Comparison of ENCODE assay signal across 17 mouse cellular contexts in the genomic region with DNA sequence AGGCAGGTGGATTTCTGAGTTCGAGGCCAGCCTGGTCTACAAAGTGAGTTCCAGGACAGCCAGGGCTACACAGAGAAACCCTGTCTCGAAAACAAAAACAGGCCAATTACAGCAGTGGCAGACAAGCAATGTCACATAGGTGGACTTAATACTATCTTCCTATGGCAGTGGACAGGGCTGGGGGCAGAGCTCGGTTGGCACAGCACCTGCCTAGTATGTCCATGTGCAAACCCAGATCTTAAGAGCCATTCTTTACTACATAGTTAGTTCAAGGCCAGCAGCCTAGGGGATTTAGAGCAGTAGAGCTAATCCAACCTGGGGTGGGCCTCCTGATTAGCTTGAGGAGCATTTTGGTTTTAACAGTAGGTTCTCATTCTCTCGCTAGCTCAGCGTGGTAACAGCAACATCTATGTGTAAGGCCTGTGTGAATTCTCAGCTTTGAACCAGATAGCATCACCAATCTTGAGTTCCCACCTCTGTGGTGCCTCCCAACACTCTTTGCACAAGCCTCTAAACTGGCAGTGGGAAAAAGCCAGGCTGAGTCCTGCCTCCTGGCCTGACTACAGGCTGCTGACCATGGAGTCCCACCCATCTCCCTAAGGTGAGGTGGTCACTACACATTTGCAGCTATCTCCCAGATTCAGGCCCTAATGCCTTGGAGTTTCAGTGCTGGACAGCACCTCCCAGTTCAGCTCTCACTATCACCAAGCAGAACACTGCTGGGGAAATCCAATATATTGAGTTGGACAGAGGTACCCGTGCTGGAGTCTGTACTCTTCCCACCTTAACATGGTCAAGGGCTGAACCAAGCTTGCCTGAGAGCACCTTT. TPM values are rescaled to one million over a fixed set of nuclear protein-coding genes. Genes with fewer than 3 reads are reported as not detected.
DNase-seq lines count a peak whose midpoint lies in the region; ATAC-seq and TF ChIP-seq lines count a peak whose summit lies in the region.
"Had no signal": no experiment of that assay in that cellular context is flagged by ENCODE, and none has a peak within 500 bp of the region (broad histone marks: within the 10 kb centered on the region; RNA-seq: fewer than 3 reads in every experiment).

No protein-coding gene starts in this region.

- H3K4me3 ChIP-seq in forebrain, embryonic 12.5 days (replicated peaks), result no peak overlapping the region
- H3K4me3 ChIP-seq in forebrain, embryonic 16.5 days (replicated peaks; ENCODE audit: low read length), result no peak overlapping the region
- H3K4me3 ChIP-seq in CH12.LX (replicated peaks in 1 of 3; ENCODE audit: low read depth in 2 of 3, low read length in 2 of 3, poor library complexity in 1 of 3), result no peak overlapping the region
- H3K4me3 ChIP-seq in embryonic fibroblast, embryonic 13.5 days (ENCODE audit: insufficient read depth, low read length), result no peak overlapping the region
- no peak overlapping the region for H3K4me3 ChIP-seq in liver, postnatal 0 days (ENCODE audit: low read depth, low read length)
- H3K4me3 ChIP-seq: hindbrain, embryonic 12.5 days had no signal

- H3K9me3 ChIP-seq in forebrain, embryonic 12.5 days, result no peaks in the 10 kb centered on the region
- H3K9me3 ChIP-seq in forebrain, embryonic 16.5 days (ENCODE audit: control insufficient read depth, low read length), result no peaks in the 10 kb centered on the region
- H3K9me3 ChIP-seq in CH12.LX (replicated peaks; ENCODE audit: low read length), result no peaks in the 10 kb centered on the region
- no peaks in the 10 kb centered on the region for H3K9me3 ChIP-seq in liver, postnatal 0 days (ENCODE audit: low read length)
- H3K9me3 ChIP-seq: embryonic facial prominence, embryonic 10.5 days; hindbrain, embryonic 12.5 days had no signal

- 51% methylated on average over 6 of the region's 6 CpGs for WGBS in forebrain, embryonic 12.5 days
- WGBS in forebrain, embryonic 16.5 days, result 57% methylated on average over 6 of the region's 6 CpGs
- WGBS in liver, postnatal 0 days (ENCODE audit: insufficient replicate concordance), result 43% methylated on average over 6 of the region's 6 CpGs

- DNase-seq in CH12.LX (ENCODE audit: extremely low read depth), result no peak
- no peak for DNase-seq in liver, postnatal 0 days
- DNase-seq in retina, postnatal 1 day, result no peak
- DNase-seq: cerebellum, adult 9-11 months; heart, postnatal 10 days; lung, adult 2 months; thymus, postnatal 36 days had no signal

- peaks cover 10% of the 10 kb centered on the region for H3K79me2 ChIP-seq in CH12.LX (replicated peaks; ENCODE audit: control insufficient read depth, extremely low read depth, insufficient read depth, poor library complexity, severe bottlenecking)

- TF ChIP-seq RAD21 in CH12.LX (IDR thresholded peaks at IDR 0.05; ENCODE audit: low read depth, low read length), result no peak

- no peak for TF ChIP-seq EP300 in CH12.LX (IDR thresholded peaks at IDR 0.05; ENCODE audit: low read length)
- TF ChIP-seq EP300 in liver, postnatal 0 days (IDR thresholded peaks at IDR 0.05; ENCODE audit: low read depth), result no peak

- TF ChIP-seq POLR2A in CH12.LX (IDR thresholded peaks at IDR 0.05; ENCODE audit: low read depth, low read length), result peak; percentile 46; the same call in 1 of the 2 replicates
- TF ChIP-seq POLR2A in embryonic fibroblast, embryonic 13.5 days (IDR thresholded peaks at IDR 0.05; ENCODE audit: low read depth, low read length), result peak; percentile 67

- no peak overlapping the region for H3K27ac ChIP-seq in forebrain, embryonic 12.5 days
- no peak overlapping the region for H3K27ac ChIP-seq in forebrain, embryonic 16.5 days (ENCODE audit: low read length)
- no peak overlapping the region for H3K27ac ChIP-seq in CH12.LX (ENCODE audit: insufficient read depth, low read depth)
- no peak overlapping the region for H3K27ac ChIP-seq in embryonic fibroblast, embryonic 13.5 days (ENCODE audit: insufficient read depth, low read length)
- H3K27ac ChIP-seq in liver, postnatal 0 days (ENCODE audit: low read depth), result 0 out of 2 replicates have a peak overlapping the region, but pooled peaks have one; percentile 11
- H3K27ac ChIP-seq: embryonic facial prominence, embryonic 10.5 days; hindbrain, embryonic 12.5 days; macrophage had no signal

- 0 out of 2 replicates have a peak overlapping the region, but pooled peaks have one; percentile 5 for H3K4me2 ChIP-seq in forebrain, embryonic 12.5 days
- no peak overlapping the region for H3K4me2 ChIP-seq in forebrain, embryonic 16.5 days (ENCODE audit: low read length)
- no peak overlapping the region for H3K4me2 ChIP-seq in CH12.LX (ENCODE audit: insufficient read depth, low read depth, poor library complexity, severe bottlenecking)
- H3K4me2 ChIP-seq in liver, postnatal 0 days (ENCODE audit: low read depth, low read length), result 0 out of 2 replicates have a peak overlapping the region, but pooled peaks have one; percentile 80
- H3K4me2 ChIP-seq: hindbrain, embryonic 12.5 days; midbrain, embryonic 11.5 days had no signal

- dilution Hi-C loops in CH12.LX (cut with MboI; ENCODE audit: extremely low pct_ligation_motif_present, extremely low pct_unique_long_range_greater_than_20kb, low sequenced_read_pairs), result no loop called here

- no peaks in the 10 kb centered on the region for H3K27me3 ChIP-seq in forebrain, embryonic 12.5 days
- H3K27me3 ChIP-seq in forebrain, embryonic 16.5 days (replicated peaks; ENCODE audit: control insufficient read depth, insufficient read depth, low read length), result no peaks in the 10 kb centered on the region
- H3K27me3 ChIP-seq in CH12.LX (replicated peaks), result no peaks in the 10 kb centered on the region
- no peaks in the 10 kb centered on the region for H3K27me3 ChIP-seq in liver, postnatal 0 days (ENCODE audit: insufficient read depth, low read length)
- H3K27me3 ChIP-seq: hindbrain, embryonic 12.5 days; Patski had no signal

- in situ Hi-C loops in CH12.LX (cut with MboI; ENCODE audit: low pct_ligation_motif_present, low pct_unique_long_range_greater_than_20kb, low sequenced_read_pairs), result no loop called here

- H3K9ac ChIP-seq in forebrain, embryonic 12.5 days, result no peak overlapping the region
- no peak overlapping the region for H3K9ac ChIP-seq in forebrain, embryonic 16.5 days (replicated peaks; ENCODE audit: low read depth, low read length)
- no peak overlapping the region for H3K9ac ChIP-seq in CH12.LX (ENCODE audit: insufficient read depth, low read depth)
- H3K9ac ChIP-seq in liver, postnatal 0 days (replicated peaks), result no peak overlapping the region
- H3K9ac ChIP-seq: hindbrain, embryonic 12.5 days had no signal

- H3K4me1 ChIP-seq in forebrain, embryonic 12.5 days, result peaks cover 18% of the 10 kb centered on the region
- H3K4me1 ChIP-seq in forebrain, embryonic 16.5 days (replicated peaks; ENCODE audit: control insufficient read depth, insufficient read depth, low read length), result peaks cover 21% of the 10 kb centered on the region
- H3K4me1 ChIP-seq in CH12.LX (ENCODE audit: control insufficient read depth in 1 of 2, insufficient read depth in 2 of 2), result peaks cover 9 to 30% of the 10 kb centered on the region in 2 experiments
- H3K4me1 ChIP-seq in embryonic fibroblast, embryonic 13.5 days (ENCODE audit: control insufficient read depth, insufficient read depth, low read length), result no peaks in the 10 kb centered on the region; the same call in 1 of the 2 replicates
- peaks cover 8% of the 10 kb centered on the region for H3K4me1 ChIP-seq in liver, postnatal 0 days (ENCODE audit: insufficient read depth)

- ATAC-seq in forebrain, embryonic 12.5 days (ENCODE audit: low FRiP score), result no peak
- ATAC-seq in forebrain, embryonic 16.5 days, result no peak
- no peak for ATAC-seq in liver, postnatal 0 days
- no peak for ATAC-seq in monocyte, adult 5-6 weeks (replicated peaks; ENCODE audit: insufficient number of reproducible peaks, low FRiP score, low TSS enrichment, poor library complexity, severe bottlenecking)
- ATAC-seq: inflammation-experienced regulatory T-cells, adult 6 months; Patski had no signal

- H3K36me3 ChIP-seq in forebrain, embryonic 12.5 days (replicated peaks), result peaks cover 29% of the 10 kb centered on the region
- H3K36me3 ChIP-seq in forebrain, embryonic 16.5 days (ENCODE audit: control insufficient read depth, insufficient read depth), result peaks cover 9% of the 10 kb centered on the region
- peaks cover 29 to 54% of the 10 kb centered on the region in 2 experiments for H3K36me3 ChIP-seq in CH12.LX (replicated peaks in 1 of 2; ENCODE audit: control insufficient read depth in 1 of 2, insufficient read depth in 1 of 2, low read length in 1 of 2)
- peaks cover 19% of the 10 kb centered on the region for H3K36me3 ChIP-seq in liver, postnatal 0 days (replicated peaks; ENCODE audit: insufficient read depth, low read length)

- TF ChIP-seq CTCF in CH12.LX (conservative IDR thresholded peaks at IDR 0.05 in 1 of 2, IDR thresholded peaks at IDR 0.05 in 1 of 2; ENCODE audit: low read depth in 2 of 2, low read length in 2 of 2), result no peak
- no peak for TF ChIP-seq CTCF in embryonic fibroblast, embryonic 13.5 days (IDR thresholded peaks at IDR 0.05; ENCODE audit: borderline replicate concordance, insufficient read depth, low read length)
- no peak for TF ChIP-seq CTCF in liver, postnatal 0 days (IDR thresholded peaks at IDR 0.05; ENCODE audit: low read depth)

TF ChIP-seq in CH12.LX, 34 proteins besides CTCF, POLR2A, EP300 and RAD21 (continues in another document):
- no peak for TF ChIP-seq JUND (conservative IDR thresholded peaks at IDR 0.05; ENCODE audit: low read depth, low read length)
- no peak for TF ChIP-seq CHD1 (IDR thresholded peaks at IDR 0.05; ENCODE audit: low read depth, low read length)
- TF ChIP-seq ETS1 (conservative IDR thresholded peaks at IDR 0.05; ENCODE audit: low read depth, low read length), result no peak

RNA-seq across cellular contexts. Expression of a gene that starts 2.8 kb away (rescaled TPM):
- polyA plus RNA-seq in forebrain, embryonic 12.5 days (2016; fragmentation: Nextera tagmentation; extraction: Ambion mirVana), result 758 and 840 TPM in 2 replicates
- 804 and 844 TPM in 2 replicates for polyA plus RNA-seq in forebrain, embryonic 16.5 days (2015; fragmentation: Nextera tagmentation; extraction: Ambion mirVana)
- total RNA-seq in CH12.LX (2012; rRNA removed), result 12,233 and 13,782 TPM in 2 replicates
- 6,472 and 7,835 TPM in 2 replicates for total RNA-seq in CH12.LX (2014; rRNA removed)
- 4,797 and 6,276 TPM in 2 replicates for polyA plus RNA-seq in CH12.LX (2012; ENCODE audit: insufficient read length, low read depth)
- 3,879 and 4,235 TPM in 2 replicates for polyA plus RNA-seq in embryonic fibroblast, embryonic 13.5 days (2011; ENCODE audit: insufficient read length, low read depth, missing spikeins)
- polyA plus RNA-seq in liver, postnatal 0 days (2015; fragmentation: Nextera tagmentation; extraction: Ambion mirVana), result 1,022 and 1,029 TPM in 2 replicates
- 2,240 to 3,679 TPM (median 3,046 TPM) in 3 replicates for total RNA-seq in monocyte, adult 5-6 weeks (2017)

RNA-seq across cellular contexts. Expression of a gene that starts 35.1 kb away (rescaled TPM):
- polyA plus RNA-seq in forebrain, embryonic 12.5 days (2016; fragmentation: Nextera tagmentation; extraction: Ambion mirVana), result 104 and 106 TPM in 2 replicates
- 36.6 and 37.5 TPM in 2 replicates for polyA plus RNA-seq in forebrain, embryonic 16.5 days (2015; fragmentation: Nextera tagmentation; extraction: Ambion mirVana)
- total RNA-seq in CH12.LX (2012; rRNA removed) (50.6 and 71.5 TPM in 2 replicates), CH12.LX (2014; rRNA removed) (87.3 and 96.2 TPM in 2 replicates)
- 125 and 133 TPM in 2 replicates for polyA plus RNA-seq in CH12.LX (2012; ENCODE audit: insufficient read length, low read depth)
- polyA plus RNA-seq in embryonic fibroblast, embryonic 13.5 days (2011; ENCODE audit: insufficient read length, low read depth, missing spikeins), result 54.7 and 91.4 TPM in 2 replicates
- polyA plus RNA-seq in liver, postnatal 0 days (2015; fragmentation: Nextera tagmentation; extraction: Ambion mirVana), result 23.8 and 28.8 TPM in 2 replicates
- total RNA-seq in monocyte, adult 5-6 weeks (2017), result 28.8 to 78.3 TPM (median 41.1 TPM) in 3 replicates

Comparison
In these comparisons a context has a peak if more than half of its experiments do, and no peak if none do; other contexts are left out.
1. H3K4me2 ChIP-seq: peak in forebrain, embryonic 12.5 days (single experiment) and liver, postnatal 0 days (single experiment); none in forebrain, embryonic 16.5 days (single experiment) and CH12.LX (single experiment).